Mouse (Mus musculus) myocyte (in vitro differentiated cells): ENCODE data around the gene Slc38a10.

Experiments used
- MAX ChIP-seq: IDR thresholded peaks from one replicate; pipeline ENCODE4 v1.6.1; 2011; ENCODE audit warnings: low read depth, mild to moderate bottlenecking, control low read depth
- MYOD1 ChIP-seq, 3 experiments: IDR thresholded peaks; one replicate each; pipeline ENCODE4 v1.6.1; 2011; ENCODE audit warnings: control low read depth in 2 of 3, low read depth in 2 of 3, mild to moderate bottlenecking in 2 of 3, moderate library complexity in 1 of 3; ENCODE audit not compliant: insufficient read length in 2 of 3, control insufficient read depth in 1 of 3
- MYOG ChIP-seq, 3 experiments: IDR thresholded peaks; one replicate each; pipeline ENCODE4 v1.6.1; 2011; ENCODE audit warnings: control low read depth in 2 of 3, low read depth in 2 of 3, mild to moderate bottlenecking in 2 of 3; ENCODE audit not compliant: insufficient read length in 2 of 3, control insufficient read depth in 1 of 3, insufficient read depth in 1 of 3
- POLR2A ChIP-seq: IDR thresholded peaks from one replicate; pipeline ENCODE4 v1.6.1; 2011; ENCODE audit warnings: low read depth, mild to moderate bottlenecking, control low read depth, moderate library complexity; ENCODE audit not compliant: insufficient read length
- USF1 ChIP-seq: IDR thresholded peaks from one replicate; pipeline ENCODE4 v1.6.1; 2011; ENCODE audit warnings: low read depth, mild to moderate bottlenecking, control low read depth, moderate library complexity

- TF ChIP-seq POLR2A = no peak
- no peak for TF ChIP-seq MYOD1 (IDR thresholded peaks at IDR 0.05; ENCODE audit: control insufficient read depth in 1 of 3, insufficient read length in 2 of 3, low read depth in 2 of 3)
- no peak for TF ChIP-seq MYOG (IDR thresholded peaks at IDR 0.05; ENCODE audit: control insufficient read depth in 1 of 3, insufficient read depth in 1 of 3, insufficient read length in 2 of 3, low read depth in 2 of 3)
- no peak for TF ChIP-seq MAX
- TF ChIP-seq USF1 = no peak
Measured at GRCm38 (mm10) chr11:120065291-120065690, 85.9 kb downstream of the Slc38a10 start.
